Comparison of ENCODE assay signal across 8 mouse cellular contexts in the genomic region with DNA sequence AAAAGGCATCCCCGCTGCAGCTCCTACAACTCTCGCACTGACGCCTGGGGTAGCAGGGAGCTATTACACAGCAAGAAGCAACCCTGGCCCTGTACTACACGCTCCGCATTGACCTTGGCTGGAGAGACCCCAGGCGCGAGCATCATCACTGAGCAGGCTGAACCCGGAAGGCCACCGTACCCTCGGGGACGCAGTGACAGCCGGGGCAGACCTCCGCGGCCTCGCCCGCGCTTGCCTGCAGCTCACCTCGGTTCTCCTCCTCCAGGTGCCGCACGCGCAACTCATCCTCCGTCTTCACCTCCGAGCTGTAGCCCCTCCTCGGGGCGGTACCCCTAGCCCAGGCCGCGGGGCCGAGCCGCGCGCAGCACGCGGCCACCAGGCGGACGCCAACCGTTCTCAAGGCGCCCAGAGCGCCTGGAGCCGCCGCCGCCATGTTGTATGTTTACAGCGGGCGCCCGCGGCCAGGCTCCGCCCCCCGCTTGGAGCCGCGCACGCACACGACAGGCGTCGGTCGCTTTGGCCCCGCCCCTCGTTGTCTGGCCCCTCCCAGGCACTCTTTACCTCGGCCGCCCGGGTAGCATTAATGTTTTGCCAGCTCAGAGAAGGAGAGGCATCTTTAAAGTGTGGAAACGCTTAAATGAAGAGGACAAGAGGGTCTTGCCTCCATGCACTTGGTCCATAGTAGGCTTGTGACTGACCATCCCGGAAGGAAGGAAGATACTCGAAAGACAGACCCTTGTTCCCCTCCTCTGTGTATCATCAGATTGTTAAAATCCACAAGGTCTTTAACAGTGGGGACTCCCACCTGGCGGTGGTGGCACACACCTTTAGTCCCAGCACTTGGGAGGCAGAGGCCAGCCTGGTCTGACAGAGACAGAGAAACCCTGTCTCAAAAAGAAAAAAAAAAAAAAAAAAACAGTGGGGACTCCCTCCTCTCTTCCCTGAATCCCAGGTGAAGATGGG. TPM values are rescaled to one million over a fixed set of nuclear protein-coding genes. Genes with fewer than 3 reads are reported as not detected.
DNase-seq lines count a peak whose midpoint lies in the region; ATAC-seq and TF ChIP-seq lines count a peak whose summit lies in the region.

Gene Auh, minus strand, starts transcription at position 473 of the 963 bp plus-strand sequence.

- peak within 1 kb of the TSS; percentile 86 for H3K4me3 ChIP-seq in hindbrain, embryonic 15.5 days
- H3K4me3 ChIP-seq in left cerebral cortex, adult 2 months = peak within 1 kb of the TSS; percentile 96
- H3K4me3 ChIP-seq in megakaryocyte, embryonic 14.5 days (replicated peaks) = peak within 1 kb of the TSS; percentile 100

- no peaks in the 10 kb centered on the region for H3K9me3 ChIP-seq in hindbrain, embryonic 15.5 days
- no peaks in the 10 kb centered on the region for H3K9me3 ChIP-seq in megakaryocyte, embryonic 14.5 days

- under 1% methylated on average over 63 of the region's 63 CpGs for WGBS in hindbrain, embryonic 15.5 days

- DNase-seq in T-cell, adult 2 months (ENCODE audit: low spot score) = peak; percentile 89
- peak; percentile 89 to 97 for DNase-seq in cerebellum, postnatal 25 days
- peak; percentile 71 to 73 for DNase-seq in frontal cortex, postnatal 36 days (ENCODE audit: low spot score in 2 of 2)
- DNase-seq in left cerebral cortex, adult 2 months (ENCODE audit: extremely low spot score in 1 of 2, low spot score in 2 of 2) = peak; percentile 79 to 80
- peak; percentile 88 to 91 for DNase-seq in right cerebral cortex, postnatal 10 days (ENCODE audit: low spot score in 2 of 2)
- peak; percentile 79 for DNase-seq in urinary bladder, postnatal 25 days (ENCODE audit: low spot score)

- peak; percentile 97 for ATAC-seq in hindbrain, embryonic 15.5 days (ENCODE audit: low FRiP score, low read depth)

- H3K4me2 ChIP-seq in hindbrain, embryonic 15.5 days = peak within 1 kb of the TSS; percentile 67

- H3K27me3 ChIP-seq in hindbrain, embryonic 15.5 days = no peaks in the 10 kb centered on the region
- H3K27me3 ChIP-seq in megakaryocyte, embryonic 14.5 days (replicated peaks) = peaks cover 15% of the 10 kb centered on the region

- intact Hi-C loops in left cerebral cortex, adult 2 months (cut with DNase I) = loop anchor here (1.0 to 5.0 kb wide), 2 partner anchors 52 kb away; partner anchors contain the start of gene Nfil3

- no peaks in the 10 kb centered on the region for H3K36me3 ChIP-seq in hindbrain, embryonic 15.5 days
- H3K36me3 ChIP-seq in megakaryocyte, embryonic 14.5 days (replicated peaks; ENCODE audit: low read length) = peaks cover 27% of the 10 kb centered on the region

- H3K4me1 ChIP-seq in hindbrain, embryonic 15.5 days (replicated peaks) = peaks cover 23% of the 10 kb centered on the region
- peaks cover 58% of the 10 kb centered on the region for H3K4me1 ChIP-seq in megakaryocyte, embryonic 14.5 days

- H3K9ac ChIP-seq in hindbrain, embryonic 15.5 days = peak within 1 kb of the TSS; percentile 80

- peak within 1 kb of the TSS; percentile 87 for H3K27ac ChIP-seq in hindbrain, embryonic 15.5 days (replicated peaks)
- H3K27ac ChIP-seq in left cerebral cortex, adult 2 months = peak within 1 kb of the TSS; percentile 95

- TF ChIP-seq CTCF in left cerebral cortex, adult 2 months (IDR thresholded peaks at IDR 0.05) = peak; percentile 15; the same call in 1 of the 2 replicates

RNA-seq across cellular contexts. Expression of gene Auh, which starts in this region (rescaled TPM):
- polyA plus RNA-seq in hindbrain, embryonic 15.5 days (2015; fragmentation: Nextera tagmentation; extraction: Ambion mirVana) = 60.1 and 67.5 TPM in 2 replicates
- total RNA-seq in left cerebral cortex, adult 2 months (2021) = 10 to 100 TPM; 92.3 to 99.0 TPM
- 3.4 and 30.9 TPM in 2 replicates for polyA plus RNA-seq in megakaryocyte, embryonic 14.5 days (2012; ENCODE audit: insufficient read depth, low replicate concordance)

Comparison
In these comparisons a context has a peak if more than half of its experiments do, and no peak if none do; other contexts are left out.
1. Peak in every context shown above with its lines: DNase-seq, ATAC-seq, H3K4me3 ChIP-seq and H3K27ac ChIP-seq.